Mouse (Mus musculus) limb, embryonic 14.5 days (tissue): Measurements from ENCODE around the gene Nos3. TPM values are rescaled to one million over a fixed set of nuclear protein-coding genes. Genes with fewer than 3 reads are reported as not detected.
A peak's percentile ranks its signal among the peaks of the same experiment; 100 is the strongest.
"Not testable (repeated sequence)": the region's sequence is repeated elsewhere in the genome, so short reads cannot be mapped to it uniquely, and the experiment has no call there.

ENCODE experiments used
- ATAC-seq: fragments of 200-750 bp; cut with Nextera tagmentation; 2 replicates; pipeline ENCODE4 v1.8.0; 2017; ENCODE audit warnings: low read depth, moderate number of reproducible peaks, moderate TSS enrichment; ENCODE audit not compliant: low FRiP score
- DNase-seq: peaks from one replicate; pipeline ENCODE4 v3.0.0-alpha.2; 2015; ENCODE audit warnings: low spot score
- H3K27ac ChIP-seq: fragments of 300-500 bp; sonication (generic); replicated peaks from 2 replicates; pipeline ENCODE4 v1.5.1; 2014; ENCODE audit warnings: low read depth, mild to moderate bottlenecking, low read length, moderate library complexity, mixed read lengths
- H3K27me3 ChIP-seq: fragments of 300-500 bp; sonication (generic); 2 replicates; pipeline ENCODE4 v1.6.1; 2014; ENCODE audit warnings: low read length, mixed read lengths; ENCODE audit not compliant: control insufficient read depth, insufficient read depth
- H3K36me3 ChIP-seq: fragments of 300-500 bp; sonication (generic); 2 replicates; pipeline ENCODE4 v1.6.1; 2014; ENCODE audit warnings: mild to moderate bottlenecking, low read length, moderate library complexity, mixed read lengths; ENCODE audit not compliant: control insufficient read depth, insufficient read depth
- H3K4me1 ChIP-seq: fragments of 300-500 bp; sonication (generic); 2 replicates; pipeline ENCODE4 v1.6.1; 2014; ENCODE audit warnings: antibody characterized with exemption, low read length, mixed read lengths; ENCODE audit not compliant: control insufficient read depth, insufficient read depth
- H3K4me2 ChIP-seq: fragments of 300-500 bp; sonication (generic); replicated peaks from 2 replicates; pipeline ENCODE4 v1.6.1; 2014; ENCODE audit warnings: low read depth, mild to moderate bottlenecking, low read length, moderate library complexity; ENCODE audit not compliant: severe bottlenecking
- H3K4me3 ChIP-seq: fragments of 300-500 bp; sonication (generic); replicated peaks from 2 replicates; pipeline ENCODE4 v1.5.1; 2014; ENCODE audit warnings: low read length
- H3K9ac ChIP-seq: fragments of 300-500 bp; sonication (generic); 2 replicates; pipeline ENCODE4 v1.6.1; 2014; ENCODE audit warnings: mild to moderate bottlenecking, low read depth, low read length, moderate library complexity; ENCODE audit not compliant: severe bottlenecking
- H3K9me3 ChIP-seq: fragments of 300-500 bp; sonication (generic); 2 replicates; pipeline ENCODE4 v1.6.1; 2016; ENCODE audit warnings: low read length; ENCODE audit not compliant: control insufficient read depth
- POLR2A ChIP-seq: fragments of 200-500 bp; IDR thresholded peaks from 2 replicates; pipeline ENCODE4 v1.8.0; 2012; ENCODE audit warnings: inconsistent platforms, mild to moderate bottlenecking, moderate library complexity, borderline replicate concordance; ENCODE audit not compliant: insufficient read depth, insufficient read length; ENCODE audit errors: extremely low read depth
- WGBS: fragments of 180-500 bp; shearing (Covaris S2); extraction: QIAGEN DNeasy Blood & Tissue Kit; methylation state at CpG from one replicate; pipeline ENCODE4 v1.1.7; 2014; 5-methylcytosine and 5-hydroxymethylcytosine counted together
- polyA plus RNA-seq, 2 experiments: library from polyadenylated mRNA; depleted of rRNA in 1 of 2; stranded (reverse) in 1 of 2; unstranded in 1 of 2; fragments of >200 nt; fragmentation: Nextera tagmentation in 1 of 2; extraction: Ambion mirVana in 1 of 2; gene quantifications; 2 replicates each; pipeline versions ENCODE4 v1.2.1 to v1.2.3; 2012 to 2014

Nos3 gene
- polyA plus RNA-seq, 2 experiments: 4.8 to 7.3 TPM

DNA sequence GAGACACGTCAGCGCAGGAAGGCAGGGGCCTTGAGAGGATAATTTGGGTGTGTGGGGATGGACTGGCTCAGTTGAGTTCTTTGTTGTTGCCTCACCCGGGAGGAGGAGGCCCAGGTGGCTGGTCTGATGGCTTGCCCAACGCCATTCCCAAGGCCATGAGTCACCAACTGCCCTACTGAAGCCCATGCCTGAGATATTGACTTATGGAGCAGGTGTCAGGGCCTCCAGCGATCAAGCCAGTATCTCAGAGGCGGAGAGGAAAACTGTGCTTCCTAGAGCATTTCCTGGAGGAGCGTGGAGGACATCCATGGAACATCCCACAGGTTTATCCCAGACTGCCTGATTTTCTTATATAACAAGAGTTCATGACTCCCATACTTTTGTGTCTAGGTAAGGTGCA is 28.1 kb downstream of the Nos3 start:
- ATAC-seq (no peak), DNase-seq (no peak)
- H3K27me3 ChIP-seq: 0 out of 2 replicates have a peak, but pooled peaks cover 6% of the 10 kb centered on the region
- WGBS: 68% methylated on average over 7 of the region's 7 CpGs
- H3K36me3 ChIP-seq: peaks cover 3% of the 10 kb centered on the region; the same call in 1 of the 2 replicates
- H3K4me1 ChIP-seq: no peaks in the 10 kb centered on the region
- H3K9ac ChIP-seq: no peak overlapping the region
- no peak for TF ChIP-seq POLR2A
- H3K9me3 ChIP-seq: no peaks in the 10 kb centered on the region
- no peak overlapping the region for H3K4me2 ChIP-seq
- no peak overlapping the region for H3K4me3 ChIP-seq
- no peak overlapping the region for H3K27ac ChIP-seq

DNA sequence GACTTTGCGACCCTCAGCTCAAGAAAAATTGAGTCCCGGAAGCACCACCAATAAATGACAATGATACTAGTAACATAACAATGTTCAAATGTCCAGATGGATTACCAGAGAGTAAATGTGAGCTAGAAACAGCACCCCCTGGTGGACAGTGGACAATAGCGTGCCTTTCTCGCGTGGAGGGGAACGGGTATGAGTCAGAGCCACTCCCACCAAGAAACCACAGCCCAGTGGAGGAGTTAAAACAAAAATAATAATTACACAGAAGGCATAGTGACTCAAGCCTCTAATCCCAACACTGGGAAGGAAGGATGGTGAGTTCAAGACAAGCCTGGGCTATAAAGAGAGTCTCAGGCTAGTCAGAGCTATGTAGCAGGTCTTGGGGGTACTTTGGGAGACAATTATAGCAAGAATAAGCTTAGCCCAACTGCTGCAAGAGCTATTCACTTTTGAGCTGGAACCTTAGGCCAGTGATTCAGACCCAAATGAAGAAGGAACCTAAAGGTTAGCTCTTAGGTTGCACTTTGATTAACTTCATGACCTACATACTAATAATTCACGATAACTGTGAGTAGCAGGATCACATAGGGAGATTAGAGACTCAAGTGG is 28.9 kb downstream of the Nos3 start, which contains the start of gene Abcb8:
Gene Abcb8, plus strand, starts transcription at position 272 of the 606 bp plus-strand sequence.
- peak within 1 kb of the TSS; percentile 43 for H3K9ac ChIP-seq
- H3K4me3 ChIP-seq: peak within 1 kb of the TSS; percentile 48
- ATAC-seq (no peak), DNase-seq (peak; percentile 51)
- peak within 1 kb of the TSS; percentile 53; the same call in 1 of the 2 replicates for H3K27ac ChIP-seq
- H3K27me3 ChIP-seq: 0 out of 2 replicates have a peak, but pooled peaks cover under 1% of the 10 kb centered on the region
- H3K4me2 ChIP-seq: peak within 1 kb of the TSS; percentile 59
- 22% methylated on average over 7 of the region's 7 CpGs for WGBS
- no peaks in the 10 kb centered on the region for H3K4me1 ChIP-seq
- H3K36me3 ChIP-seq: peaks cover 3% of the 10 kb centered on the region; the same call in 1 of the 2 replicates
- no peak for TF ChIP-seq POLR2A
- no peaks in the 10 kb centered on the region for H3K9me3 ChIP-seq

DNA sequence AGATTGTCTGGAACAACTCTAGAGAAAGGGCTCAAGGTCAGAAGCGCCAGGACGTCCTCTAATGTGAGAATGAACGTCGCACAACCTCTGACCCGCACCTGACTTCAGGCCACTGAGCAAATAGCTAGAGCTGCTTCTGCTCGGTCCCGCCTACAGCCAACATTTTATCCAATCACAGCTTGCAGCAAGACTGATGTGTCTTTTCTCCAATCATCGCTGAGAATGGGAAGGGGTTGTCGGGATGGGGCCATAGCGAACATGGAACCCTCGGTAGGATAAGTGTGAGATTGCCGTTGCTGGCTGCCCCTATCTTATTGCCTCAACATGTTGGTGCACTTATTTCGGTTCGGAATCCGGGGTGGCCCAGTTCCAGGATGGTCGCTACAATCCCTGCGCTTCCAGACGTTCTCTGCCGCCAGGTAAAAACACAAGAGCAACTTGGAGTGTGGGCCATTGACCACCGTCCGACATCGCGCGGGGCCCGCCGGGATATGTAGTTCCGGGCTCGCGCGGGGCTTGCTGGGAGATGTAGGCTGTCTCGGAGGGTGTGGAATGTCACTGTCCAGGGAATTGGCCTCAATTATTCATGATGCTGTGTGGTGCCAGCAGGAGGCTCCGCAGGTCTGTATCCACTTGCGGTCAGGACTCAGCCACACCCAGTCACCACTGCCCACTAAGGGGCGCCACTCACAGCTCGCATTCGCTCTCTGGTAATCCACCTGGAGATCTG is 29.7 kb downstream of the Nos3 start:
- H3K27me3 ChIP-seq: no peaks in the 10 kb centered on the region
- peaks cover 3% of the 10 kb centered on the region; the same call in 1 of the 2 replicates for H3K36me3 ChIP-seq
- DNase-seq: peak; percentile 95
- no peaks in the 10 kb centered on the region for H3K9me3 ChIP-seq
- H3K4me2 ChIP-seq: peak overlapping the region; percentile 59
- H3K4me1 ChIP-seq: no peaks in the 10 kb centered on the region
- WGBS: 1% methylated on average over 36 of the region's 36 CpGs
- peak overlapping the region; percentile 48 for H3K4me3 ChIP-seq
- no peak for TF ChIP-seq POLR2A
- H3K27ac ChIP-seq: peak overlapping the region; percentile 53; the same call in 1 of the 2 replicates
- peak overlapping the region; percentile 43 for H3K9ac ChIP-seq
- peak; percentile 97 for ATAC-seq

DNA sequence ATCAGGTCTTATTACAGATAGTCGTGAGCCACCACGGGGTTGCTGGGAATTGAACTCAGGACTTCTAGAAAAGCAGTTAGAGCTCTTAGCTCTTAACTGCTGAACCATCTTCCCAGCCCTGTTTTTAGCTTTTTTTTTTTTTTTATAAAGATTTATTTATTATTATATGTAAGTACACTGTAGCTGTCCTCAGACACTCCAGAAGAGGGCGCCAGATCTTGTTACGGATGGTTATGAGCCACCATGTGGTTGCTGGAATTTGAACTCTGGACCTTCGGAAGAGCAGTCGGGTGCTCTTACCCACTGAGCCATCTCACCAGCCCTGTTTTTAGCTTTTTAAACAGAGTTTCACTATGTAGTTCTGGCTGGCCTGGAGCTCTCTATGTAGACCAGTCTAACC is 31.6 kb downstream of the Nos3 start:
- peaks cover 19% of the 10 kb centered on the region for H3K36me3 ChIP-seq
- H3K4me3 ChIP-seq, H3K4me2 ChIP-seq, H3K4me1 ChIP-seq, H3K9me3 ChIP-seq, H3K27me3 ChIP-seq, H3K27ac ChIP-seq, H3K9ac ChIP-seq, ATAC-seq, DNase-seq: not testable (repeated sequence)
- WGBS: 92% methylated on average over 6 of the region's 6 CpGs

DNA sequence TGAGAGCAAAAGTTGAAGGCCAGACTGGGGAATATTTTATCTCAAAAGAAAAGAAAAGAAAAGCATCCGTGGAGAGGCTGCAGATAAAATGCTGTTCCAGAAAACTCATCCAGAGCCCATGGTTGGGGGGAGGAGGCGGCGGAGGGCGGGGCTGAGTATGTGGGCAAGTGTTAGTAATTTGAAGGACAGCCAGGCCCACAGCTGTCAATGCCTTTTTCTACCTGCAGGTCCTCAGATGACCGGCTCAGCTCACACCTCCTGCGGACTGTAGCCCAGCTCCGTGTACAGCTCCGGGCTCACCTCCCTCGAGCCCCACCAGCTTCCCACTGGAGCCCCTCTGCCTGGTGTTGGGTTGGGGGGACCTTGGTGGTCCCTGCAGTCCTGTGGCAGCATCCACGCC is 35.1 kb downstream of the Nos3 start:
- 93% methylated on average over 9 of the region's 10 CpGs for WGBS
- Histone ChIP-seq H3K27ac (no peak overlapping the region), H3K9me3 (no peaks in the 10 kb centered on the region), H3K27me3 (no peaks in the 10 kb centered on the region), H3K9ac (no peak overlapping the region), H3K4me2 (no peak overlapping the region), H3K4me3 (no peak overlapping the region), H3K36me3 (peaks cover 37% of the 10 kb centered on the region), H3K4me1 (no peaks in the 10 kb centered on the region)
- no peak for TF ChIP-seq POLR2A
- ATAC-seq: no peak
- DNase-seq: no peak
